Mouse (Mus musculus) MEL-GATA-1-ER (cell line): ENCODE data around the gene Blzf1.

Experiments
- DNase-seq: peaks from one replicate; pipeline ENCODE4 v3.0.0-alpha.2; 2012; ENCODE audit warnings: low read depth; ENCODE audit errors: extremely low read depth

Gene Blzf1

DNA sequence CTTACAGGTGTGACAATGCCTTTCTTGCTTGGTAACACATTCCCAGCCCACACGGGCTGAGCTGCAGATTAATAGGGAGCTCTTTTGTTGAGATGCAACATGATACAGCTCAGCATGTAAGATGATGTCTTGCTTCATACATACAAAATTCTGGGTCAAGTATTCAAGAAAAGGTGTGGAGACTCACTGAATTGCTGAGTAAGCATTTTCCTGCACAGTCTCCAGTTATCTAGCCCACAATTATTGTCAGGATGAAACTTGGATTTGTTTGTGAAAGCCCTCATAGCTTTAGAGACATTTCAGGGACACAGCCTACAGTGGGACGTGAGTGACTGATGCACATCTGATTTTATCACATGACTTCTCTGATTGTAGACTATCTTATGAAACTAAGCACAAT lies 65.8 kb downstream of the Blzf1 start:
- DNase-seq, result no peak
